Mouse (Mus musculus): ENCODE data around the gene Smg7. TPM values are rescaled to one million over a fixed set of nuclear protein-coding genes. Genes with fewer than 3 reads are reported as not detected.

Smg7 gene
- total RNA-seq, 2 experiments from 2014 or later = 30.3 to 31.5 TPM

- DNase-seq = peak; percentile 25
These were observed 94.6 kb downstream of the Smg7 start for GRCm38 (mm10) chr1:152807619-152808391.

DNA sequence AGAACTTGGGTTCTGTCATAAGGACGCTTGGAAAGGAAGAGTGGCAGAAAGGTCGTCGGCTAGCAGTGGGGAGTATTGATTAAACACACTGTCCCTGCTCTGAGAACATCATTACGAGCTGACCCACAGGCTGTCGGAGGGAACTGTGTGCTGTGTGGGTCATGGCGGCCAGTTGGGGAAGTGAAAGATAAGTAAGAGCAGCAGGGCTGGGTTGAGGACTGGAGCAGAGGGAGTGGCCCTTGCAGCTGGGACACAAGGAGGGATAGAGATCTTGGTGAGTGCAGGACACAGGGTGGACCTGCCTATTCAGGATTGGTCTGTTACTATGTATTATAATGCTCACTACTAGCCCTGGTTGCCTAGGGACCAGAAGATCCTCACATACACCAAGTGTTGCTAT, 97.5 kb downstream of the Smg7 start:
- no peak for DNase-seq

DNA sequence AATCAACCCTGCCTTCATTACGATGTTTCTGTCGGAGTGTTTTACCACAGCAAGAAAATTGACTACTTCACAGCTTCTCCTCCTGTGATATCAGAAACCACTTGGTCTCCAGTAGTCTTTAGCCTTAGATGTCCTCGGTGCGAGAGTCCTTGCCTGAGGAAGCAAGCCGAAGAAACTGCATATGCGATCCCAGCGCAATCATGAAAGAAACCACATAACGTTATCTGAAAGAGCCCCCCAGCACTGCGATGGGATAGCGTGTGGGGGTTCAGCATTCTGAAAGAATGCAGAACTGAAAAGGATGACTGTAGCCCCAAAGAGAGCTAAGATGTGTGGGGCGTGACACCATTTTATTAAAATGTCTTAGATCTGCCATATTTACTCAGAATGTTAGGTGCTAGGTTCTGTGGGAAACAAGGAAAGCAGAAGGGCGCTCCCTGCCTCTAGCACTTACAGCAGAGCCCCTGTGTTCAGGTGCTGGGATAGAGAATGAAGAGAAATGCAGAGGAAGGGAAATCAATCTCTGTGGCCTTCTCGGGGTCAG, 101.7 kb downstream of the Smg7 start:
- DNase-seq = no peak

GRCm38 (mm10) chr1:152799897-152800296, 102.5 kb downstream of the Smg7 start, which contains the start of gene Ncf2:
TSS of gene Ncf2 (plus strand) at chr1:152800194.
- no peak for DNase-seq

GRCm38 (mm10) chr1:152798125-152798524, 104.3 kb downstream of the Smg7 start:
- no peak for DNase-seq

GRCm38 (mm10) chr1:152796683-152797263, 105.7 kb downstream of the Smg7 start:
- DNase-seq = no peak

DNA sequence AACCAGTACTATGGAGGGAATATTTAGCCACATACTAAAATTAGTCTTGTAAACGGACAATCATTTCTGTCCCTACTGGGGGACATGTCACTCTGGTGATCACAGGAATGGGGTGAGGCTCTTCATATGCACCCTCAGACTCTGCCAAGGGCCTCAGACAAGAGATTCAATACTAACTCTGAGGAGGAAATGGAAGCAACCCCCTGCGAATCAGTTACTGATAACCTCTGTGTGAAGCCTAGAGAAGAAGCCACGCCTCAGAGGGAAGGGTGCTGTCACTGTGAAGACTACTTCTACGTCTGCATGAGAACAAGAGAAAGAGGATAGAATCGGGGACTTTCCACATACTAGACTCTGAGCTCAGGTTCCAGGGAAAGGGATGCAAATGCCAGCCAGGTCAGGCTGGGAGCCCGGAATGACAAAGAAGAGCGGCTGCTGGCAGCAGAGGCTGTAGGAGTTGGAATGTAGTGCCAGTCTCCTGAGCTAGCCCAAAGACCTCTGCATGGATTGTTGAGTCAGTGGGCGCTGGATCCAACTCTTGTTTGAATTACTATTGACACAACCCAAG, 106.7 kb downstream of the Smg7 start:
- no peak for DNase-seq

GRCm38 (mm10) chr1:152793495-152794130, 108.8 kb downstream of the Smg7 start:
- DNase-seq = no peak

DNA sequence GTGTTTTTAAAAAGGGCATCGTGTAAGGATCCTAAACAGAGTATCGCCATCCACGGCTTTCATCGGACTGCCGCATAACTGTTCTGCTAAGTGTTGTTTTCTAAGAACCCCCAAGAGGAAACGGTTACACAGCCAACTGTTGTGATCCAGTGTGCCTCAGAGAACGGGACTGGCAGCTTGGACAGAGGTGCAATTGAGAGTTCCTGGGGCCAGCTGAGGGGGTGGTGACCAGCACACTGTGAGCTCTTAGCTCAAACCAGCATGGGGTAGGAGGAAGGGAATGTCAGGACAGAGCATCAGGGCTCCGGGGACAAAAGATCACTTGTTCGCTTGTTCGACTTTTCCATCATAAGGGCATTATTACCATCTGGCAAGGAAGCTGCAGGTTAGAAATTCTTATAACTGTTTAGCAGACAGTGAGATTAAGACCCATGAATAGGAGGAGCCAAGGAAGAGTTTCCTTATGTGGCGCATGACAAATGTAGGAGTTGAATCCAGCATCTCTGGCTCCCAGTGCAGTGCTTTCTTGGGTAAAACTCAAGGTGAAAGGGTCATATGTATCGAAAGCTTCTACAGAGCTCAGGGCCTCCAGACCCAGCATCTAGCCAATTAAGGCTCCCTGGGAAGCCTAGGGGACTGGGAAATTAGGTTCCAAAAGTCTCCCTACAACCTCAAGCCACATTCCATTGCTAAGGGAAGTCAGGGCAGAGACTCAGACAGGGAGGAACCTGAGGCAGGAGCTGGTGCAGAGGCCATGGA, 109.5 kb downstream of the Smg7 start:
- DNase-seq = no peak

DNA sequence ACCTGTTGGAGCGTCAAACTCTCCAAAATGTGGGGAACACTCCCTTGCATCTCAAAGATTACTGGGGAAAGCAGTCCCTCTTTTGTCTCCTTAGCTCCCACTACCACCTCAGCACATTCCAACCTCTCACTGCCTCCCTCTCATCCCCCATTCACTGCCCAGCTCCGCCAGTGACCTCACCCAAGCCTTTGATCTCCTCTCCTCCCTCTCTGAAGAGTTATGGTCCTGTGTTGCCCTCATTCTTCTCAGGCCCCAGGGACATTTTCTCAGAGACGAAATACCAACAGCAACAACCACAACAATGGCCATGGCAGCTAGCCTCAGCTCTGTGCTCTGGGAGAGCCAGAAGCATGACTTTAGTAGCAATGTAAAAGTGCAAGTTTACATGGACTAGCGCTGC, 111.2 kb downstream of the Smg7 start:
- no peak for DNase-seq

DNA sequence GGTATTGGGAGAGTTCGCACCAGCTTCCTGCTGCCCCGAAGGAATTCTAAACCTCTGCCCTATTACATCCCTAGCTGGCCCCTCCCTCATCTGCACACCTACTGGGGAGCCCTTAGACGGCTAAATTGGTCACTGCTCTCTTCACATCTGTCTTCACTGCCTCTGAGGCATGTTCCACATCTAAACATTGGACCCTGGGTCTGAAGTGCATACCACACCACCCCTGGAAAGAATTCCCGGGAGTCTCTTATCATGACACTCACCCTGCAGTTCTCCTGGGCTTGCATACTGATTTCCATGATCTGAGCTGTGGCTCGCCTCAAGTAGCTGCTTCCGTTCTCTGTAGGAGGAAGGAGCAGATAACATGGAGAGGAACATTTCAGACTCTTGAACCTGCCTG, 111.6 kb downstream of the Smg7 start:
- DNase-seq = no peak

- DNase-seq = no peak
These were observed 112.2 kb downstream of the Smg7 start for GRCm38 (mm10) chr1:152790254-152790653.

DNA sequence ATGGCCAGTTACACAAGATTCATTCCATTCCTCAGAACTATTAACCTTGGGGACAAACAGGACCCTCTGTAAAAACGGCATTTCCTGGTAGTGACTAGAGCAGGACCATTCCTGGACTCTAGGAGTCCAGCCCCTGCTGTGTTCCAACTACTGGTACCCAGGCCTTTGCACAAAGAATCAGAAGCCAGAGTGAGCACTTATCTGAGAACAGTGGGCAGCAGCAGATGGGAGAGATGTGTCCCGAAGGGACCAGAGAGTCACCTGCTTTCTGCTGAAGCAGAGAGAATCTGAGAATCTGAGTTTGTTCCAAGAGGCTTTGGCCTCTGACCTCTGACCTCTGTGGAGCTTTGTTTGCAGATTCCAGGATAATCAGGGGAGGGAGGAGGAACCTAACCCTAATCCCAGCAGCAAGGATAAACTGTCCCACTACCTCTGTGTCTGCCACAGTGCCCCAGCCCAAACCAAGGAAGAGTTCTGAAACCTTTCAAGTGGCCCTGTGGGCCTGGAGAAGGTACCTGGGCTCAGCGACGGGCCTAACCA, 114.3 kb downstream of the Smg7 start:
- no peak for DNase-seq

Other genes starting within 250 kb of the Smg7 start
- gene Apobec4, start 152.1 kb downstream of the Smg7 start, total RNA-seq (2021) = not detected
- gene Rgl1, start 136.3 kb downstream of the Smg7 start, total RNA-seq (2021) = 10 to 100 TPM; 12.1 TPM
- 10 to 100 TPM; 13.6 to 18.5 TPM for gene Arpc5, start 136.1 kb downstream of the Smg7 start, total RNA-seq (2021)
- gene Ncf2, start 102.5 kb downstream of the Smg7 start, total RNA-seq (2021) = 1 to 10 TPM; 1.2 TPM
- under 1 TPM; 0.38 to 0.72 TPM for gene Nmnat2, start 52.3 kb upstream of the Smg7 start, total RNA-seq (2021)

Measured in gastrocnemius, postnatal 25 days (tissue).